Mouse (Mus musculus) naive thymus-derived CD4-positive, alpha-beta T cell, adult 2 months (primary cell): ENCODE results near the gene Entpd7.

Experiments used
- DNase-seq: peaks from one replicate; pipeline ENCODE4 v3.0.0-alpha.2; 2011; ENCODE audit warnings: low read depth

The Entpd7 gene

GRCm38 (mm10) chr19:43674730-43675524 lies 14.5 kb upstream of the Entpd7 start, which contains the start of gene Slc25a28:
Gene Slc25a28 (minus strand): TSS chr19:43674881.
- DNase-seq = peak; percentile 99

GRCm38 (mm10) chr19:43675525-43676400 lies 13.7 kb upstream of the Entpd7 start:
- DNase-seq = no peak

- no peak for DNase-seq
These were observed 10.9 kb upstream of the Entpd7 start for GRCm38 (mm10) chr19:43678467-43679003.

GRCm38 (mm10) chr19:43679474-43679981 lies 9.9 kb upstream of the Entpd7 start:
- DNase-seq = peak; percentile 26

GRCm38 (mm10) chr19:43681541-43681940 lies 7.9 kb upstream of the Entpd7 start:
- DNase-seq = no peak

- no peak for DNase-seq
These were observed 3.3 kb downstream of the Entpd7 start for GRCm38 (mm10) chr19:43692815-43693214.

GRCm38 (mm10) chr19:43695514-43695964 lies 6.1 kb downstream of the Entpd7 start:
- no peak for DNase-seq

- DNase-seq = no peak
These were observed 8.3 kb downstream of the Entpd7 start for GRCm38 (mm10) chr19:43697666-43698370.

GRCm38 (mm10) chr19:43699021-43699762 lies 9.7 kb downstream of the Entpd7 start:
- DNase-seq = no peak

- no peak for DNase-seq
These were observed 10.3 kb downstream of the Entpd7 start for GRCm38 (mm10) chr19:43699763-43700155.

GRCm38 (mm10) chr19:43704211-43704610 lies 14.7 kb downstream of the Entpd7 start:
- DNase-seq = no peak

GRCm38 (mm10) chr19:43704787-43705497 lies 15.5 kb downstream of the Entpd7 start:
- no peak for DNase-seq

GRCm38 (mm10) chr19:43708206-43708605 lies 18.7 kb downstream of the Entpd7 start:
- no peak for DNase-seq

- DNase-seq = no peak
These were observed 19.8 kb downstream of the Entpd7 start for GRCm38 (mm10) chr19:43709317-43709716.

GRCm38 (mm10) chr19:43711159-43711916 lies 21.9 kb downstream of the Entpd7 start:
- DNase-seq = peak; percentile 42

- DNase-seq = no peak
These were observed 22.5 kb downstream of the Entpd7 start for GRCm38 (mm10) chr19:43711971-43712370.

GRCm38 (mm10) chr19:43720061-43720460 lies 30.6 kb downstream of the Entpd7 start:
- no peak for DNase-seq

GRCm38 (mm10) chr19:43722891-43723290 lies 33.4 kb downstream of the Entpd7 start:
- DNase-seq = peak; percentile 36

GRCm38 (mm10) chr19:43723501-43723900 lies 34.0 kb downstream of the Entpd7 start:
- no peak for DNase-seq

- DNase-seq = no peak
These were observed 34.7 kb downstream of the Entpd7 start for GRCm38 (mm10) chr19:43724194-43724593.
